Mouse (Mus musculus) liver, embryonic 14.5 days (tissue): ENCODE results near the gene Dnah5.

Experiments used
- CTCF ChIP-seq: IDR thresholded peaks from 2 replicates; pipeline ENCODE4 v1.5.1; 2016; ENCODE audit warnings: antibody characterized with exemption, low read depth, control low read depth
- EP300 ChIP-seq: IDR thresholded peaks from 2 replicates; pipeline ENCODE4 v1.6.1; 2016; ENCODE audit warnings: antibody characterized with exemption, low read depth

DNA sequence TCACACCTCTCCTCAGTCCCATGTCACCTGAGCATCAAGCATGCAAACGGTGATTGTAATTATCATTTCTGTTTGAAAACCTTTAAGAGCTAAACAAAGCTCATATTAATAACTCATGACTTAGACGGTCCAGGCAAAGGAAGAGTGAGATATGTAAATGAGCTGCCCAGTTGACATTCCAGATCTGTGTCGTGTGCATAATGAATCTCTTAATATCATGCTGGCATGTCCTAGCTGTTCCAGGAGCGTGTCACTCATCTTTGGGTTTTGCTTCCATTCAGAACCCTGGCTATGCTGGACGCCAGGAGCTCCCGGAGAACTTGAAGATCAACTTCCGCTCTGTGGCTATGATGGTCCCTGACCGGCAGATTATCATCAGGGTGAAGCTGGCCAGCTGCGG lies 123.9 kb downstream of the Dnah5 start:
- no peak for TF ChIP-seq CTCF
- no peak for TF ChIP-seq EP300
